Mouse (Mus musculus) telencephalon, adult 2 months (tissue): Measurements from ENCODE around the gene Ppfia1.

Source experiments
- DNase-seq: peaks from one replicate; pipeline ENCODE4 v3.0.0-alpha.2; 2011; ENCODE audit warnings: low read depth, low spot score

Gene Ppfia1

GRCm38 (mm10) chr7:144549904-144550566, 3.5 kb downstream of the Ppfia1 start:
- DNase-seq, result no peak

GRCm38 (mm10) chr7:144545231-144545630, 8.3 kb downstream of the Ppfia1 start:
- DNase-seq, result no peak

GRCm38 (mm10) chr7:144541351-144541750, 12.2 kb downstream of the Ppfia1 start:
- DNase-seq, result no peak

- DNase-seq, result no peak
Observed at GRCm38 (mm10) chr7:144539146-144539545, 14.4 kb downstream of the Ppfia1 start.

GRCm38 (mm10) chr7:144538030-144538644, 15.4 kb downstream of the Ppfia1 start:
- DNase-seq, result peak; percentile 17

- no peak for DNase-seq
Observed at GRCm38 (mm10) chr7:144536367-144536766, 17.2 kb downstream of the Ppfia1 start.

- DNase-seq, result no peak
Observed at GRCm38 (mm10) chr7:144534773-144535172, 18.8 kb downstream of the Ppfia1 start.

GRCm38 (mm10) chr7:144531585-144532378, 21.7 kb downstream of the Ppfia1 start:
- no peak for DNase-seq

- peak; percentile 58 for DNase-seq
Observed at GRCm38 (mm10) chr7:144529851-144530250, 23.7 kb downstream of the Ppfia1 start.

- no peak for DNase-seq
Observed at GRCm38 (mm10) chr7:144527723-144528221, 25.8 kb downstream of the Ppfia1 start.

- DNase-seq, result no peak
Observed at GRCm38 (mm10) chr7:144526649-144527048, 26.9 kb downstream of the Ppfia1 start.

- no peak for DNase-seq
Observed at GRCm38 (mm10) chr7:144524427-144525191, 28.9 kb downstream of the Ppfia1 start.

- no peak for DNase-seq
Observed at GRCm38 (mm10) chr7:144523415-144523814, 30.1 kb downstream of the Ppfia1 start.

GRCm38 (mm10) chr7:144521927-144522326, 31.6 kb downstream of the Ppfia1 start:
- no peak for DNase-seq

- no peak for DNase-seq
Observed at GRCm38 (mm10) chr7:144519852-144520251, 33.7 kb downstream of the Ppfia1 start.

GRCm38 (mm10) chr7:144516711-144517110, 36.8 kb downstream of the Ppfia1 start:
- no peak for DNase-seq

- no peak for DNase-seq
Observed at GRCm38 (mm10) chr7:144509090-144509489, 44.4 kb downstream of the Ppfia1 start.

- DNase-seq, result no peak
Observed at GRCm38 (mm10) chr7:144506807-144507206, 46.7 kb downstream of the Ppfia1 start.

GRCm38 (mm10) chr7:144503959-144504358, 49.6 kb downstream of the Ppfia1 start:
- DNase-seq, result no peak

GRCm38 (mm10) chr7:144492931-144493330, 60.6 kb downstream of the Ppfia1 start:
- no peak for DNase-seq

- no peak for DNase-seq
Observed at GRCm38 (mm10) chr7:144490201-144490873, 63.2 kb downstream of the Ppfia1 start.
